Mouse (Mus musculus) ES-Bruce4 (cell line): ENCODE data around the gene Cnnm1. TPM values are rescaled to one million over a fixed set of nuclear protein-coding genes. Genes with fewer than 3 reads are reported as not detected.

Experiments used
- H3K27ac ChIP-seq: 2 replicates; pipeline ENCODE4 v1.5.1; 2012; ENCODE audit warnings: low read length, inconsistent platforms; ENCODE audit not compliant: insufficient read depth
- H3K27me3 ChIP-seq: 2 replicates; pipeline ENCODE4 v1.6.1; 2012; ENCODE audit warnings: mild to moderate bottlenecking, low read length, inconsistent platforms; ENCODE audit not compliant: control insufficient read depth, poor library complexity, insufficient read depth, severe bottlenecking
- H3K36me3 ChIP-seq: 2 replicates; pipeline ENCODE4 v1.6.1; 2012; ENCODE audit warnings: inconsistent platforms, mild to moderate bottlenecking, low read length, moderate library complexity; ENCODE audit not compliant: control insufficient read depth, poor library complexity, insufficient read depth, severe bottlenecking
- H3K4me1 ChIP-seq: one replicate; pipeline ENCODE4 v1.8.1; 2011; ENCODE audit warnings: low read length; ENCODE audit not compliant: control insufficient read depth, insufficient read depth
- H3K4me3 ChIP-seq: 2 replicates; pipeline ENCODE4 v1.5.1; 2011; ENCODE audit warnings: low read depth, mild to moderate bottlenecking, low read length
- H3K9ac ChIP-seq: 2 replicates; pipeline ENCODE4 v1.6.1; 2012; ENCODE audit warnings: low read depth, mild to moderate bottlenecking, inconsistent platforms; ENCODE audit not compliant: poor library complexity, severe bottlenecking
- H3K9me3 ChIP-seq: replicated peaks from 2 replicates; pipeline ENCODE4 v1.6.1; 2012; ENCODE audit warnings: mild to moderate bottlenecking, low read length, inconsistent platforms; ENCODE audit not compliant: control insufficient read depth, poor library complexity, insufficient read depth, severe bottlenecking
- CTCF ChIP-seq: IDR thresholded peaks from one replicate; pipeline ENCODE4 v1.8.1; 2011; ENCODE audit warnings: low read depth, low read length
- EP300 ChIP-seq: IDR thresholded peaks from 2 replicates; pipeline ENCODE4 v1.6.1; 2011; ENCODE audit warnings: low read depth, low read length; ENCODE audit not compliant: insufficient read depth
- POLR2A ChIP-seq: IDR thresholded peaks from one replicate; pipeline ENCODE4 v1.8.1; 2011; ENCODE audit warnings: low read length; ENCODE audit not compliant: insufficient read depth
- polyA plus RNA-seq: library from polyadenylated mRNA; stranded (reverse); fragments of >200 nt; gene quantifications from 2 replicates; pipeline ENCODE4 v1.2.4, GENCODE M21; 2011; ENCODE audit warnings: low read depth; ENCODE audit not compliant: missing spikeins, insufficient read depth, insufficient read length

Gene Cnnm1
- polyA plus RNA-seq = 0.87 and 1.5 TPM in 2 replicates

DNA sequence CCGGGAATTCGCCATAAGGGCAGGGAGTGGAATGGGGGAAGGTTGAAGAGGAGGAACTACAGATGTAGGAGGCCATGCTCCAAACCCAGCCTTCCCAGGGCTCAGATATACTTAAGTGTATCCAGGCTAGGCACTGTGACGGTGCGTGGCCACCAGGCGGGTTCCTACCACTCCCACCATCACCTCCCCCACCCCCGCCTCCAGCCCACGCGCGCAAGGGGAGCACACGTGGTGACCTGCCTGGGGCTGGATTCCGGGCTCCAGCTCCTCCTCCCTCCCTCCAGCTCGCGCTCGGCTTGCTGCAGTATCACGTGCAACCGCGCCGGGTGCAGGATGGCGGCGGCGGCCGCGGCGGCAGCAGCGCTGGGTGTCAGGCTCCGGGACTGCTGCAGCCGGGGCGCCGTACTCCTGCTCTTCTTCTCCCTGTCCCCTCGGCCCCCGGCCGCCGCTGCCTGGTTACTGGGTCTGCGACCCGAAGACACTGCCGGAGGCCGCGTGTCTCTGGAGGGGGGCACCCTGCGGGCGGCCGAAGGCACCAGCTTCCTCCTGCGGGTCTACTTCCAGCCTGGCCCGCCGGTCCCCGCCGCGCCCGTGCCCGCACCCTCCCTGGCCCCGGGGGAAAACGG is at the start of gene Cnnm1:
Cnnm1 (plus strand) TSS at position 325 of the 626 bp plus-strand sequence.
- H3K27ac ChIP-seq = no peak within 1 kb of the TSS
- peak within 1 kb of the TSS; percentile 80 for H3K4me3 ChIP-seq
- no peaks in the 10 kb centered on the region for H3K4me1 ChIP-seq
- no peaks in the 10 kb centered on the region for H3K9me3 ChIP-seq
- peaks cover 4% of the 10 kb centered on the region; the same call in 1 of the 2 replicates for H3K27me3 ChIP-seq
- TF ChIP-seq CTCF = no peak
- no peak for TF ChIP-seq POLR2A
- TF ChIP-seq EP300 = no peak
- peak within 1 kb of the TSS; percentile 94 for H3K9ac ChIP-seq
- H3K36me3 ChIP-seq = no peaks in the 10 kb centered on the region

DNA sequence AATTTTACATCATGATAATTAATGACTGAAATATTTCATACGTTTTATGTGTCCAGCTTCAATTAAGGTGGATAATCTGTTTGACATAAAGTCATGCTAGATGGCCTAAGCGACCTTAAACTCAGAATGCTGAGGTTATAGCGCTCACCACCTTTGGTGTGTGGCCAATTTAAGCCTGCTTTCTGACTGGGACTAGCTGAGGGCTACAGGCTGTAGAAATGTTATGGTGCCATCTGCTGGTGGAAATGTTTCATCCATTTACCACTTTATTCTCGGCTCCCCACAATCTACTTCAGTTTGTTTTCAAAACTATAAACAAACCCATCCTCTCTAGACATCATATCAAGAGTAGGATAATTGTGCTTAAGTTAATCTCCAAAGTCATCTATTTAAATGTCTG is 43.9 kb upstream of the Cnnm1 start:
- H3K9me3 ChIP-seq = no peaks in the 10 kb centered on the region
- H3K9ac ChIP-seq = no peak overlapping the region
- H3K4me1 ChIP-seq = no peaks in the 10 kb centered on the region
- no peak overlapping the region for H3K4me3 ChIP-seq
- no peaks in the 10 kb centered on the region for H3K27me3 ChIP-seq
- H3K36me3 ChIP-seq = no peaks in the 10 kb centered on the region
- TF ChIP-seq EP300 = no peak
- TF ChIP-seq POLR2A = no peak
- peak; percentile 12 for TF ChIP-seq CTCF
- no peak overlapping the region for H3K27ac ChIP-seq

DNA sequence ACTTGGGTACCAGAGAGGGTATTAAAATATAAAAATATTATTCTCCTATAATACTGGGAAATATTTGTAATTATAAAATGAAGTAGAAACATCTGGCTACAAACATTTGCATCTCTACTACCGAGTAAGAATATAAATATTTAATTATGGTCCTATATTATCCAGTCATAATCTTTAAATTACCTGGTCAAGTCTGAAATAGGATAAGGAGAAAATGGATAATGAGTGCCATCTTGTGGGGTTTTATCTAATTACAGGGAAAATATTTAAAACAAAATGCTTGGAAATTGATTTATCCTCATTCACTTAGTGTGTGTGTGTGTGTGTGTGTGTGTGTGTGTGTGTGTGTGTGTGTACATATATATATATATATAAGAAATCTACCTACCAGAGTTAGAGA is 33.1 kb upstream of the Cnnm1 start:
- Histone ChIP-seq H3K9me3 (no peaks in the 10 kb centered on the region), H3K36me3 (no peaks in the 10 kb centered on the region), H3K4me3 (no peak overlapping the region), H3K4me1 (no peaks in the 10 kb centered on the region), H3K27me3 (no peaks in the 10 kb centered on the region), H3K27ac (no peak overlapping the region), H3K9ac (no peak overlapping the region)
- TF ChIP-seq POLR2A = no peak

DNA sequence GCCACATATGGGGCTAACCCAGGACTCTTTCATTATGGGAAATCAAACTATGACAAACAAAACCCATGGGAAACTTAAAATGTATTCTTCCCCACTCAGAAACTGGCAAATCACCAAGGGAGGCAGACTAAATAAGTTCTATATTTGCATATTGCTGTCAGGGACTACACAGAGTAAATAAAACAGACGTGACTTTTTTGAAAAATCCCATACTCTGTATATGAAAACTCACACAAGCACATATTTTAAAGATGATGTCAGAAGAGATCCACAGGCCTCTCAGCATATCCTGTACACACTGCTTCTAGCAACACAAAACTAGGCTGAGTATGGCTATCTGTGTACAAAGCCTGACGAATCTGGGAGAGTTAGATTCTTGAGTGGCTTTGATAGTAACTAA is 24.7 kb upstream of the Cnnm1 start:
- Histone ChIP-seq H3K4me1 (no peaks in the 10 kb centered on the region), H3K27me3 (no peaks in the 10 kb centered on the region), H3K9ac (no peak overlapping the region), H3K27ac (no peak overlapping the region), H3K36me3 (no peaks in the 10 kb centered on the region), H3K9me3 (no peaks in the 10 kb centered on the region), H3K4me3 (no peak overlapping the region)
- TF ChIP-seq CTCF (no peak), POLR2A (no peak), EP300 (no peak)

DNA sequence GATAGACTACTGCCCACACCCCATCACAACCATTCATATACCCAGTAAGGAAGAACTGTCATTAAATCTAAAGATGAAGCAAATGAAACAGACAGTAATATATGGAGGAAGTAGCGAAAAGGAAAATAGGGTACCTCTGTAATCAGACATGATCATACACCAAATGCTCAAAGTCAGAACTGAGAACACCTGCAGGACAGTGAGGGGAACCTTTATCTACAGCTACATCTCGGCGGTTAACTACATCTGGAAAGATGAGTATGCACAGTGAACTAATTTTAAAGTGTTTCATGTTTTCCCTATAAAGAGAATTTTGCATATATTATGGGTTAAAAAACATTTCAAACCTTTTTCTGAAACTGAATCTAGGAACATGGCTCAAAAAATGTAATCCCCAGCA is 19.7 kb upstream of the Cnnm1 start:
- no peak overlapping the region for H3K9ac ChIP-seq
- TF ChIP-seq CTCF = no peak
- TF ChIP-seq EP300 = no peak
- no peak for TF ChIP-seq POLR2A
- H3K4me1 ChIP-seq = no peaks in the 10 kb centered on the region

DNA sequence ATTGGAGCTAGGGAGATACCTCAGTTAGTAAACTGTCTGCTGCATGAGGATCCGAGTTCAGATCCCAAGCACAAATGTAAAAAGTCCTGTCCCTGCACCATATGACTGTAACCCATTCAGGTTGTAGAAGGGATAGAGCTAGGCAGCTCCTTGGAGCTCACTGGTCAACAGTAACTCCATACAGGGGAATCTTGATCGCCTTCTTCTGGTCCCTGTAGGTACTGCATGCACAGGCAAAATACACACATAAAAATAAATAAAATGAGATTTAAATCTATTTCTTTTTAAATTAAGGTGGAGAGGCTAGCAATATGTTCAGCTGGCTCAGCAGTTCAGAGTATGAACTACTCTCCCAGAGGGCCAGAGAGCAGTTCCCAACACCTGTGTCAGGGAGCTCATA is 16.2 kb upstream of the Cnnm1 start:
- TF ChIP-seq EP300 (no peak), CTCF (no peak), POLR2A (no peak)
- H3K27ac ChIP-seq = no peak overlapping the region
- no peak overlapping the region for H3K9ac ChIP-seq
- peaks cover 8% of the 10 kb centered on the region for H3K27me3 ChIP-seq
- no peak overlapping the region for H3K4me3 ChIP-seq
- no peaks in the 10 kb centered on the region for H3K4me1 ChIP-seq
- no peaks in the 10 kb centered on the region for H3K9me3 ChIP-seq
- H3K36me3 ChIP-seq = no peaks in the 10 kb centered on the region

More for the DNA sequence above, 19.7 kb upstream of the Cnnm1 start:
- Histone ChIP-seq H3K27me3 (no peaks in the 10 kb centered on the region), H3K9me3 (no peaks in the 10 kb centered on the region), H3K4me3 (no peak overlapping the region), H3K27ac (no peak overlapping the region), H3K36me3 (no peaks in the 10 kb centered on the region)
